Mouse (Mus musculus): ENCODE data around the gene Tsen34. TPM values are rescaled to one million over a fixed set of nuclear protein-coding genes. Genes with fewer than 3 reads are reported as not detected.
"Not testable (repeated sequence)": the region's sequence is repeated elsewhere in the genome, so short reads cannot be mapped to it uniquely, and the experiment has no call there.

The Tsen34 gene
- total and polyA plus RNA-seq, 3 experiments = 8.4 to 70.3 (median 17.0) TPM

- no peak for ATAC-seq (ENCODE audit: extremely low read depth, insufficient number of reproducible peaks, low FRiP score, poor library complexity, severe bottlenecking)
- H3K4me1 ChIP-seq (ENCODE audit: insufficient read depth, low read depth, low read length) = peaks cover 7% of the 10 kb centered on the region
- DNase-seq (ENCODE audit: low spot score) = no peak
Observed at GRCm38 (mm10) chr7:3712264-3712942, 19.7 kb downstream of the Tsen34 start.

GRCm38 (mm10) chr7:3715249-3715648 lies 22.6 kb downstream of the Tsen34 start:
- H3K4me3 ChIP-seq (ENCODE audit: low read depth, low read length) = no peak overlapping the region
- ATAC-seq (ENCODE audit: extremely low read depth, insufficient number of reproducible peaks, low FRiP score, poor library complexity, severe bottlenecking) = no peak
- H3K4me1 ChIP-seq (ENCODE audit: insufficient read depth, low read depth, low read length) = peaks cover 5% of the 10 kb centered on the region
- no peaks in the 10 kb centered on the region for H3K9me3 ChIP-seq (replicated peaks)
- no peaks in the 10 kb centered on the region for H3K36me3 ChIP-seq (replicated peaks)
- no peak for TF ChIP-seq GATA1 (IDR thresholded peaks at IDR 0.05; ENCODE audit: borderline replicate concordance, low read length)
- TF ChIP-seq CTCF (IDR thresholded peaks at IDR 0.05; ENCODE audit: low read depth, low read length) = no peak
- no peak for TF ChIP-seq GATA2 (IDR thresholded peaks at IDR 0.05; ENCODE audit: borderline replicate concordance, low read depth, low read length)
- TF ChIP-seq TAL1 (conservative IDR thresholded peaks at IDR 0.05; ENCODE audit: low read depth, low read length) = no peak
- no peak for TF ChIP-seq POLR2AphosphoS5 (IDR thresholded peaks at IDR 0.05; ENCODE audit: insufficient replicate concordance, low read depth, low read length)
- DNase-seq (ENCODE audit: low spot score) = no peak
- peaks cover 33% of the 10 kb centered on the region for H3K27me3 ChIP-seq (ENCODE audit: insufficient read depth, low read length)

More at GRCm38 (mm10) chr7:3712264-3712942, 19.7 kb downstream of the Tsen34 start:
- H3K4me3 ChIP-seq (ENCODE audit: low read depth, low read length) = no peak overlapping the region
- H3K27me3 ChIP-seq (ENCODE audit: insufficient read depth, low read length) = peaks cover 33% of the 10 kb centered on the region
- H3K9me3 ChIP-seq (replicated peaks) = no peaks in the 10 kb centered on the region
- no peaks in the 10 kb centered on the region for H3K36me3 ChIP-seq (replicated peaks)
- TF ChIP-seq GATA2 (IDR thresholded peaks at IDR 0.05; ENCODE audit: borderline replicate concordance, low read depth, low read length) (no peak), GATA1 (IDR thresholded peaks at IDR 0.05; ENCODE audit: borderline replicate concordance, low read length) (no peak), TAL1 (conservative IDR thresholded peaks at IDR 0.05; ENCODE audit: low read depth, low read length) (no peak), POLR2AphosphoS5 (IDR thresholded peaks at IDR 0.05; ENCODE audit: insufficient replicate concordance, low read depth, low read length) (no peak), CTCF (IDR thresholded peaks at IDR 0.05; ENCODE audit: low read depth, low read length) (no peak)

GRCm38 (mm10) chr7:3720268-3720667 lies 27.6 kb downstream of the Tsen34 start, which contains the start of gene Pirb:
Gene Pirb (minus strand): TSS chr7:3720391.
- H3K4me3 ChIP-seq (ENCODE audit: low read depth, low read length); H3K36me3 ChIP-seq (replicated peaks); DNase-seq (ENCODE audit: low spot score); H3K9me3 ChIP-seq (replicated peaks); H3K4me1 ChIP-seq (ENCODE audit: insufficient read depth, low read depth, low read length); H3K27me3 ChIP-seq (ENCODE audit: insufficient read depth, low read length); ATAC-seq (ENCODE audit: extremely low read depth, insufficient number of reproducible peaks, low FRiP score, poor library complexity, severe bottlenecking): not testable (repeated sequence)

- H3K9me3 ChIP-seq (replicated peaks); ATAC-seq (ENCODE audit: extremely low read depth, insufficient number of reproducible peaks, low FRiP score, poor library complexity, severe bottlenecking); DNase-seq (ENCODE audit: low spot score); H3K4me3 ChIP-seq (ENCODE audit: low read depth, low read length); H3K4me1 ChIP-seq (ENCODE audit: insufficient read depth, low read depth, low read length); H3K27me3 ChIP-seq (ENCODE audit: insufficient read depth, low read length); H3K36me3 ChIP-seq (replicated peaks): not testable (repeated sequence)
Observed at GRCm38 (mm10) chr7:3725459-3725858, 32.8 kb downstream of the Tsen34 start.

GRCm38 (mm10) chr7:3732675-3733074 lies 40.0 kb downstream of the Tsen34 start:
- H3K9me3 ChIP-seq (replicated peaks); ATAC-seq (ENCODE audit: extremely low read depth, insufficient number of reproducible peaks, low FRiP score, poor library complexity, severe bottlenecking); H3K4me1 ChIP-seq (ENCODE audit: insufficient read depth, low read depth, low read length); H3K27me3 ChIP-seq (ENCODE audit: insufficient read depth, low read length); DNase-seq (ENCODE audit: low spot score); H3K4me3 ChIP-seq (ENCODE audit: low read depth, low read length); H3K36me3 ChIP-seq (replicated peaks): not testable (repeated sequence)

Other genes starting within 250 kb of the Tsen34 start
- gene Tarm1, start 190.2 kb upstream of the Tsen34 start, total RNA-seq (2014; fragmentation: Nextera tagmentation) = not detected in 2 replicates
- 1.3 TPM in 2 replicates for gene Tarm1, start 190.2 kb upstream of the Tsen34 start, total RNA-seq (2017)
- not detected in 2 replicates for gene Tarm1, start 190.2 kb upstream of the Tsen34 start, polyA plus RNA-seq (2012)
- gene Oscar, start 76.7 kb upstream of the Tsen34 start, total RNA-seq (2014; fragmentation: Nextera tagmentation) = not detected in 2 replicates
- gene Oscar, start 76.7 kb upstream of the Tsen34 start, total RNA-seq (2017) = 0.05 and 0.06 TPM in 2 replicates
- gene Oscar, start 76.7 kb upstream of the Tsen34 start, polyA plus RNA-seq (2012) = not detected in 2 replicates
- 179 and 192 TPM in 2 replicates for gene Ndufa3, start 75.5 kb upstream of the Tsen34 start, total RNA-seq (2014; fragmentation: Nextera tagmentation)
- gene Ndufa3, start 75.5 kb upstream of the Tsen34 start, total RNA-seq (2017) = 234 and 290 TPM in 2 replicates
- gene Ndufa3, start 75.5 kb upstream of the Tsen34 start, polyA plus RNA-seq (2012) = 18.5 and 18.9 TPM in 2 replicates
- 22.2 and 38.2 TPM in 2 replicates for gene Tfpt, start 62.9 kb upstream of the Tsen34 start, total RNA-seq (2014; fragmentation: Nextera tagmentation)
- 29.1 and 40.2 TPM in 2 replicates for gene Tfpt, start 62.9 kb upstream of the Tsen34 start, total RNA-seq (2017)
- gene Tfpt, start 62.9 kb upstream of the Tsen34 start, polyA plus RNA-seq (2012) = 44.0 and 44.2 TPM in 2 replicates
- gene Prpf31, start 62.9 kb upstream of the Tsen34 start, total RNA-seq (2014; fragmentation: Nextera tagmentation) = 34.4 and 43.3 TPM in 2 replicates
- gene Prpf31, start 62.9 kb upstream of the Tsen34 start, total RNA-seq (2017) = 97.9 and 104 TPM in 2 replicates
- 52.6 and 59.2 TPM in 2 replicates for gene Prpf31, start 62.9 kb upstream of the Tsen34 start, polyA plus RNA-seq (2012)
- 245 and 285 TPM in 2 replicates for gene Cnot3, start 47.6 kb upstream of the Tsen34 start, total RNA-seq (2014; fragmentation: Nextera tagmentation)
- 13.9 and 20.7 TPM in 2 replicates for gene Cnot3, start 47.6 kb upstream of the Tsen34 start, total RNA-seq (2017)
- gene Cnot3, start 47.6 kb upstream of the Tsen34 start, polyA plus RNA-seq (2012) = 506 and 556 TPM in 2 replicates
- gene Leng1, start 27.0 kb upstream of the Tsen34 start, total RNA-seq (2014; fragmentation: Nextera tagmentation) = 8.2 and 9.0 TPM in 2 replicates
- 7.6 and 7.7 TPM in 2 replicates for gene Leng1, start 27.0 kb upstream of the Tsen34 start, total RNA-seq (2017)
- gene Leng1, start 27.0 kb upstream of the Tsen34 start, polyA plus RNA-seq (2012) = 10.4 and 11.0 TPM in 2 replicates
- gene Tmc4, start 15.3 kb upstream of the Tsen34 start, total RNA-seq (2014; fragmentation: Nextera tagmentation) = 14.7 and 16.2 TPM in 2 replicates
- gene Tmc4, start 15.3 kb upstream of the Tsen34 start, total RNA-seq (2017) = 4.6 and 5.5 TPM in 2 replicates
- gene Tmc4, start 15.3 kb upstream of the Tsen34 start, polyA plus RNA-seq (2012) = 1.4 and 1.8 TPM in 2 replicates
- gene Mboat7, start 660 bp downstream of the Tsen34 start, total RNA-seq (2014; fragmentation: Nextera tagmentation) = 36.2 and 38.0 TPM in 2 replicates
- 20.6 and 21.3 TPM in 2 replicates for gene Mboat7, start 660 bp downstream of the Tsen34 start, total RNA-seq (2017)
- 57.0 and 67.4 TPM in 2 replicates for gene Mboat7, start 660 bp downstream of the Tsen34 start, polyA plus RNA-seq (2012)
- 1,085 and 1,090 TPM in 2 replicates for gene Rps9, start 11.1 kb downstream of the Tsen34 start, total RNA-seq (2014; fragmentation: Nextera tagmentation)
- gene Rps9, start 11.1 kb downstream of the Tsen34 start, total RNA-seq (2017) = 2,177 and 2,187 TPM in 2 replicates
- gene Rps9, start 11.1 kb downstream of the Tsen34 start, polyA plus RNA-seq (2012) = 598 and 1,340 TPM in 2 replicates
- gene Pirb, start 27.5 kb downstream of the Tsen34 start, total RNA-seq (2014; fragmentation: Nextera tagmentation) = 0.53 and 0.63 TPM in 2 replicates
- 7.8 and 8.9 TPM in 2 replicates for gene Pirb, start 27.5 kb downstream of the Tsen34 start, total RNA-seq (2017)
- 0.12 and 0.18 TPM in 2 replicates for gene Pirb, start 27.5 kb downstream of the Tsen34 start, polyA plus RNA-seq (2012)
- 0.53 TPM in 1 of 2 replicates, not detected in the other for gene Gm15448, start 132.8 kb downstream of the Tsen34 start, total RNA-seq (2014; fragmentation: Nextera tagmentation)
- gene Gm15448, start 132.8 kb downstream of the Tsen34 start, total RNA-seq (2017) = 0.87 and 1.5 TPM in 2 replicates
- not detected in 2 replicates for gene Gm15448, start 132.8 kb downstream of the Tsen34 start, polyA plus RNA-seq (2012)
- 0.83 TPM in 1 of 2 replicates, not detected in the other for gene Pira2, start 152.2 kb downstream of the Tsen34 start, total RNA-seq (2014; fragmentation: Nextera tagmentation)
- gene Pira2, start 152.2 kb downstream of the Tsen34 start, total RNA-seq (2017) = 0.76 and 0.99 TPM in 2 replicates
- gene Pira2, start 152.2 kb downstream of the Tsen34 start, polyA plus RNA-seq (2012) = not detected in 2 replicates
- gene Gm14548, start 205.3 kb downstream of the Tsen34 start, total RNA-seq (2014; fragmentation: Nextera tagmentation) = 0.53 and 1.2 TPM in 2 replicates
- 4.8 and 4.9 TPM in 2 replicates for gene Gm14548, start 205.3 kb downstream of the Tsen34 start, total RNA-seq (2017)
- not detected in 2 replicates for gene Gm14548, start 205.3 kb downstream of the Tsen34 start, polyA plus RNA-seq (2012)
- not detected in 2 replicates for gene Lilra6, start 222.6 kb downstream of the Tsen34 start, total RNA-seq (2014; fragmentation: Nextera tagmentation)
- gene Lilra6, start 222.6 kb downstream of the Tsen34 start, total RNA-seq (2017) = 1.9 and 2.1 TPM in 2 replicates
- gene Lilra6, start 222.6 kb downstream of the Tsen34 start, polyA plus RNA-seq (2012) = not detected in 2 replicates